Mouse (Mus musculus) ovary, adult 2 months (tissue): ENCODE results near the gene Col6a3. TPM values are rescaled to one million over a fixed set of nuclear protein-coding genes. Genes with fewer than 3 reads are reported as not detected.

Experiments
- polyA plus RNA-seq: library from polyadenylated mRNA; depleted of rRNA; stranded (reverse); fragments of >200 nt; gene quantifications from 2 replicates; pipeline ENCODE4 v1.2.3, GENCODE M21; 2012; rRNA removed

The Col6a3 gene
- polyA plus RNA-seq = 104 and 147 TPM in 2 replicates

DNA sequence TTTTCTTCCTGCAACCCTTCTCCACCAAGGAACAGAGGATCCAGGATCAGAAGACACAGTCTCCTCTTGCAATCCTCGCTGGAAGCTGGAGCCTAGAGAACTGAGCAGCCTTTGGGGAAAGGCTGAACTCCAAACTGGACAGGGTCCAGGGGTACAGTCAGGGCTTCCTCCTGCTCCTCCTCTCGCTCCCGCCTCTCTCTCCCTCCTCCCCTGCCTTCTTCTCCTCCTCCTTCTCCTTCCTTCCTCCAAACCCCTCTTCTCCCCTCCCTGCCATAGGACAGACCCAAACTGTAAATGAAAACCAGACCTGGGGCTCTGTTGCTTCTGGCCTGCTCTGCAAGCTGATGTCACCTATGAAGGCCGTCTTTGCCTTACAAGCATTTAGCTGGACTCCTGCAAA, at the start of gene Col6a3:
TSS of gene Col6a3 (minus strand) at position 136 of the 400 bp plus-strand sequence.

Other genes starting within 250 kb of the Col6a3 start
- 47.4 and 53.8 TPM in 2 replicates for gene Cops8, start 241.0 kb downstream of the Col6a3 start, polyA plus RNA-seq
- gene Mlph, start 71.1 kb upstream of the Col6a3 start, polyA plus RNA-seq = 5.0 and 6.6 TPM in 2 replicates
- gene Prlh, start 109.1 kb upstream of the Col6a3 start, polyA plus RNA-seq = not detected in 2 replicates
- 2.0 and 2.4 TPM in 2 replicates for gene Rab17, start 125.7 kb upstream of the Col6a3 start, polyA plus RNA-seq
- 12.5 and 25.9 TPM in 2 replicates for gene Lrrfip1, start 154.8 kb upstream of the Col6a3 start, polyA plus RNA-seq